Mouse (Mus musculus) right cerebral cortex, postnatal 4 days (tissue): ENCODE results near the gene Vmn1r21.
"Not testable (repeated sequence)": the region's sequence is repeated elsewhere in the genome, so short reads cannot be mapped to it uniquely, and the experiment has no call there.

Source experiments
- DNase-seq: peaks from one replicate; pipeline ENCODE4 v3.0.0-alpha.2; 2022

Gene Vmn1r21

GRCm38 (mm10) chr6:57850286-57850685 lies at the start of gene Vmn1r21:
Gene Vmn1r21, minus strand, starts transcription at chr6:57850343.
- DNase-seq: no peak

- peak; percentile 6 for DNase-seq
These were observed 9.2 kb upstream of the Vmn1r21 start for GRCm38 (mm10) chr6:57859043-57860042.

GRCm38 (mm10) chr6:57851177-57851576 lies 1.0 kb upstream of the Vmn1r21 start:
- not testable (repeated sequence) for DNase-seq

GRCm38 (mm10) chr6:57839693-57840408 lies 10.3 kb downstream of the Vmn1r21 start:
- DNase-seq: no peak

- DNase-seq: no peak
These were observed 24.9 kb downstream of the Vmn1r21 start for GRCm38 (mm10) chr6:57825259-57825715.

- DNase-seq: peak; percentile 76
These were observed 25.5 kb downstream of the Vmn1r21 start, which contains the start of gene Vopp1 for GRCm38 (mm10) chr6:57824422-57825258. Gene Vopp1, minus strand, starts transcription at chr6:57825159.

- DNase-seq: no peak
These were observed 26.7 kb downstream of the Vmn1r21 start for GRCm38 (mm10) chr6:57823461-57823860.

GRCm38 (mm10) chr6:57822648-57823410 lies 27.3 kb downstream of the Vmn1r21 start:
- DNase-seq: no peak

- DNase-seq: no peak
These were observed 35.7 kb downstream of the Vmn1r21 start for GRCm38 (mm10) chr6:57814436-57814940.

- DNase-seq: no peak
These were observed 38.1 kb downstream of the Vmn1r21 start for GRCm38 (mm10) chr6:57811748-57812730.

- no peak for DNase-seq
These were observed 44.7 kb downstream of the Vmn1r21 start for GRCm38 (mm10) chr6:57805218-57806069.

- DNase-seq: no peak
These were observed 47.0 kb downstream of the Vmn1r21 start for GRCm38 (mm10) chr6:57803130-57803529.

- no peak for DNase-seq
These were observed 51.2 kb downstream of the Vmn1r21 start for GRCm38 (mm10) chr6:57798986-57799385.

GRCm38 (mm10) chr6:57796853-57797423 lies 53.2 kb downstream of the Vmn1r21 start:
- no peak for DNase-seq

GRCm38 (mm10) chr6:57795835-57796234 lies 54.3 kb downstream of the Vmn1r21 start:
- no peak for DNase-seq
